Mouse (Mus musculus) G1E (cell line): ENCODE measurements around the gene Rnf149. TPM values are rescaled to one million over a fixed set of nuclear protein-coding genes. Genes with fewer than 3 reads are reported as not detected.

Source experiments
- ATAC-seq: 2 replicates; pipeline ENCODE4 v1.8.0; 2016; ENCODE audit warnings: mild to moderate bottlenecking; ENCODE audit not compliant: insufficient number of reproducible peaks, poor library complexity, low FRiP score, severe bottlenecking; ENCODE audit errors: extremely low read depth
- DNase-seq: peaks from one replicate; pipeline ENCODE4 v3.0.0; 2012; ENCODE audit warnings: low spot score
- H3K27me3 ChIP-seq: 2 replicates; pipeline ENCODE4 v1.6.1; 2012; ENCODE audit warnings: mild to moderate bottlenecking, low read length, inconsistent platforms; ENCODE audit not compliant: insufficient read depth
- H3K36me3 ChIP-seq: replicated peaks from 2 replicates; pipeline ENCODE3; 2012; ENCODE audit warnings: mild to moderate bottlenecking, inconsistent platforms
- H3K4me1 ChIP-seq: 2 replicates; pipeline ENCODE4 v1.6.1; 2012; ENCODE audit warnings: low read depth, low read length, inconsistent platforms, mixed read lengths; ENCODE audit not compliant: insufficient read depth
- H3K4me3 ChIP-seq: 2 replicates; pipeline ENCODE4 v1.5.1; 2012; ENCODE audit warnings: low read depth, mild to moderate bottlenecking, inconsistent platforms, low read length, moderate library complexity, mixed read lengths
- H3K9me3 ChIP-seq: replicated peaks from 2 replicates; pipeline ENCODE4 v1.6.1; 2012; ENCODE audit warnings: inconsistent platforms
- CTCF ChIP-seq: IDR thresholded peaks from 2 replicates; pipeline ENCODE4 v1.5.1; 2012; ENCODE audit warnings: low read depth, low read length, inconsistent platforms, mixed read lengths
- GATA1 ChIP-seq: IDR thresholded peaks from 2 replicates; pipeline ENCODE4 v1.6.1; 2012; ENCODE audit warnings: borderline replicate concordance, low read length, inconsistent platforms, mixed read lengths
- GATA2 ChIP-seq: IDR thresholded peaks from 2 replicates; pipeline ENCODE4 v1.6.1; 2012; ENCODE audit warnings: low read depth, low read length, inconsistent platforms, borderline replicate concordance
- POLR2AphosphoS5 ChIP-seq: IDR thresholded peaks from 2 replicates; pipeline ENCODE4 v1.6.1; 2012; ENCODE audit warnings: low read depth, low read length, inconsistent platforms; ENCODE audit not compliant: insufficient replicate concordance
- TAL1 ChIP-seq: conservative IDR thresholded peaks from 2 replicates; pipeline ENCODE4 v1.6.1; 2012; ENCODE audit warnings: low read depth, low read length, inconsistent platforms, mixed read lengths
- polyA plus RNA-seq: library from polyadenylated mRNA; stranded (reverse); fragments of >175 nt; gene quantifications from 2 replicates; pipeline ENCODE4 v1.2.3, GENCODE M21; 2012
- total RNA-seq, 2 experiments: library from RNA; stranded (forward) in 1 of 2; stranded (reverse) in 1 of 2; fragments of 200-1000 nt in 1 of 2; fragments of >200 nt in 1 of 2; fragmentation: Nextera tagmentation in 1 of 2; gene quantifications; 2 replicates each; pipeline ENCODE4 v1.2.3; 2014 to 2017

The Rnf149 gene
- total RNA-seq (2014; fragmentation: Nextera tagmentation) (67.1 and 74.4 TPM in 2 replicates), total RNA-seq (2017) (93.6 and 108 TPM in 2 replicates), polyA plus RNA-seq (86.8 and 106 TPM in 2 replicates)

DNA sequence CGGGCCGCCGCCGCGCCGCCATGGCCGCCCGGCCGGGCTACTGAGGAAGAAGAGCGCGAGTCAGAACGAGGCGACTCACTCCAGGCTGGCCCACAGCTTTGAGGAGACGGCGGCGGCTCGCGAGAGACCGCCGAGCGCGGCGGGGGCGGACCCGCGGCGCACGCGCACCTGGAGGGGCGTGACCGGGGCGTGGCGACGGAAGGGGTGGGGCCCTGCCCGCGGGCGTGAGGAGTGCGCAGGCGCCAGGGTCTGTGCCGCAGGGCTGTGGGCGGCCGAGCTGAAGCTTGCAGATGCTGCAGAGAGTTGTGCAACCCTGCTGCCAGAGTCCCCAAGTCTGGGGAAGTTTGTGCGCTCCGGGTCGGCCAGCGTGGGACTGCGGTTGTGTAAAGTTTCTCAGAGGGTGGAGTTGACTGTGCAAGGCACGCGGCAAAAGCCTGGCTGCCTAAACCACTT lies at the start of gene Rnf149:
Gene Rnf149 (minus strand): TSS at position 153 of the 453 bp plus-strand sequence.
- peak; percentile 94 for DNase-seq
- Histone ChIP-seq H3K4me3 (peak within 1 kb of the TSS; percentile 87), H3K4me1 (peaks cover 69% of the 10 kb centered on the region), H3K27me3 (peaks cover 8% of the 10 kb centered on the region), H3K9me3 (no peaks in the 10 kb centered on the region), H3K36me3 (peaks cover 7% of the 10 kb centered on the region)
- TF ChIP-seq GATA2 (no peak), GATA1 (no peak), CTCF (no peak), POLR2AphosphoS5 (no peak), TAL1 (no peak)
- peak; percentile 74 for ATAC-seq

DNA sequence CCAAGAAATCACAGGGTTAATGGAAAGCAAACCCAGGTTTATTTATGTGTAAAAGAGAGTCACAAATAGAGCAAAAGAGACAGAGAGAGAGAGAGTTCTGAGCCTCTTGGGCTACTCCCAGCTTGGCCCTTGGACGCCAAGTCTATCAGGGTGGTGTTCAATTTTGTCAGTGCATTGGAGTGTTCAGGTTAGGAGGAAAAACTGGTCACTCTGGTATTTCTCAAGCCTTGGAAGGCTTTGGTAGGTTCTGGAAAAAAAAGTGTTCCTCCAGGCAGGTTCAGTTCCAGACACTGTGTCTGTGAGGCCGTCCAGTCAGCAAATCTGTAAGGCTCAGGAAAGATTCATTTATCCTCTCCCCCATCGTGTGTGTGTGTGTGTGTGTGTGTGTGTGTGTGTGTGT lies 48.3 kb upstream of the Rnf149 start:
- no peaks in the 10 kb centered on the region for H3K9me3 ChIP-seq
- ATAC-seq, result no peak

DNA sequence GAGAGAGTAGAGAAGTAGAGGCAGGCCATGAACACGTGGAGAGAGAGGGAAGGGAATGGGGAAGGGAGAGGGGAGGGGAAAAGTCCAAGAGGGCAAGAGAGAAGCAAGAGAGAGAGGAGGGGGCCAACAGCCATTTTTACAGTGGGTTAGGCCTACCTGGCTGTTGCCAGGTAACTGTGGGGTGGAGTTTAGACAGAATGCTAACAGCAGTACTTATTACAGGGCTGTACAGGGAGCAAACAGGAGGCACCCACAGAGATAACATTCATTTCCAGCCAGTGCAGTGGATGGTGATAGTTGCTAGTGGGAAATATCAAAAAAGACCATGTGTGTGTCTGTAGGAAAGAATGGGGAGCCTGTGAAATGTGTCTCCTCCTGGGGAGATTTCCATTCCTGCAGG lies 46.5 kb upstream of the Rnf149 start:
- no peak overlapping the region for H3K4me3 ChIP-seq
- peaks cover 34% of the 10 kb centered on the region for H3K27me3 ChIP-seq
- H3K4me1 ChIP-seq, result no peaks in the 10 kb centered on the region
- H3K36me3 ChIP-seq, result no peaks in the 10 kb centered on the region
- TF ChIP-seq GATA1, result no peak
- no peak for TF ChIP-seq GATA2
- TF ChIP-seq POLR2AphosphoS5, result no peak
- no peak for TF ChIP-seq TAL1
- TF ChIP-seq CTCF, result no peak
- DNase-seq, result no peak
- H3K9me3 ChIP-seq, result no peaks in the 10 kb centered on the region
- ATAC-seq, result no peak

More for the DNA sequence above, 48.3 kb upstream of the Rnf149 start:
- no peak for DNase-seq
- Histone ChIP-seq H3K4me3 (no peak overlapping the region), H3K36me3 (no peaks in the 10 kb centered on the region), H3K27me3 (peaks cover 34% of the 10 kb centered on the region), H3K4me1 (no peaks in the 10 kb centered on the region)
- TF ChIP-seq POLR2AphosphoS5, result no peak
- no peak for TF ChIP-seq GATA2
- TF ChIP-seq CTCF, result no peak
- TF ChIP-seq GATA1, result no peak
- no peak for TF ChIP-seq TAL1

DNA sequence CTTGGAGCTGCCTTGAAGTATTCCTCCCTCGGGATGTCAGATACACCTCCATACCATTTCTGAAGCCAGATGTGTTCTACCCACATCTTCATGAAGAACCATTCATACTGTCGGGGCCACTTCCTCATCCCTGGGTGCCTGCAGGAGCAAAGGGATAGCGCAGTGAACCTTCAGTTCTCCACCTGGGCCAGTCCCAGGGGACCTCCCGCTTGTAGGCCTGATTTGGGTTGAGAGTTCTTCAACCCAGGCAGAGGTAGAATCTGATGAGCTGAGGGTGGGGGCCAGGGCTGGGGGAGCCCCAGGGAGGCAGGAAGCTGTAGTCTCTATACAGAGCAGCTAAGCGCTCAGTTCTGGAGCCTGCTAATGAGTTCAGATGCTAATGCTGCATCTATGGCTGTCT lies 45.9 kb upstream of the Rnf149 start:
- Histone ChIP-seq H3K9me3 (no peaks in the 10 kb centered on the region), H3K4me1 (no peaks in the 10 kb centered on the region), H3K36me3 (no peaks in the 10 kb centered on the region), H3K27me3 (peaks cover 34% of the 10 kb centered on the region), H3K4me3 (no peak overlapping the region)
- DNase-seq, result no peak
- no peak for ATAC-seq
- no peak for TF ChIP-seq GATA1
- no peak for TF ChIP-seq GATA2
- no peak for TF ChIP-seq POLR2AphosphoS5
- no peak for TF ChIP-seq CTCF

DNA sequence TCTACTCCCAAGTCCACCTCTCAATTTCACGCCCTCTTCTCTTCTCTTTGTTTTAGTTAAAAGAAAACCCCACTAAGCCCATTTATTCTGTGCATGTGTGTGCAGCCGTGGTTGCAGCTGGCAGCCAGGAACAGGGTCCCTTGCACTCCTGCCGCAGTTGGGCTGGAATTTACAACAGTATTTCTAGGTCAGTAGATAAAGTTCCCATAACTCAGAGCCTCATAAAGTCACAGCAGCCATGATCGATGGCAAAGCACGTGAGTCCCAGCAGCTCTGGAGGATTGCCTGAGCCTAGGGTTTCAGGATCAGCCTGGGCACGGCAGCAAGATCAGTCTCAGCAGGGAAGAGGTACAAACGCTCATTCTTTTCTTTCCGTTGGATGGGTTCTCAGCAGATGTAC lies 41.3 kb upstream of the Rnf149 start:
- no peak for DNase-seq
- TF ChIP-seq CTCF (no peak), TAL1 (no peak), GATA2 (no peak), GATA1 (no peak), POLR2AphosphoS5 (no peak)
- Histone ChIP-seq H3K27me3 (peaks cover 29% of the 10 kb centered on the region), H3K36me3 (no peaks in the 10 kb centered on the region), H3K4me3 (no peak overlapping the region), H3K9me3 (no peaks in the 10 kb centered on the region), H3K4me1 (peaks cover 34% of the 10 kb centered on the region)
- ATAC-seq, result no peak

DNA sequence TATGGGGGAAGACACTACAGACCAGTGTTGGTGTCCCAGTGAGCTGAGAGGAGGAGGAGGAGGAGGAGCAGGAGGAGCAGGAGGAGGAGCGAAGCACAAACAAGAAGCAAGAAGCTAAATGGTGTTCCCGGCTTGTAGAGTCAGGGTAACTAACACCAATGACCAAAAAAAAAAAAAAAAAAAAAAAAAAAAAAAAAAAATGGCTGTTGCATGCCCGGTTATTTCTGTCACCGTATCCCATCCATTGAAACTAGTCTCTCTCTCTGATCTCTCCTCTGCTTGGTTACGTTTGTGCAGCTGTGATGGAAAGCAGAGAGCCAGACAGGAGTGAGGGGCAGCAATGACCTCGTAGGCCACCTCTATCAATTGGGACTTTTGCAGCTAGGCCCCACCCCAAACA lies 38.3 kb upstream of the Rnf149 start:
- TF ChIP-seq TAL1 (no peak), GATA1 (no peak), CTCF (no peak), POLR2AphosphoS5 (no peak), GATA2 (no peak)

More for the DNA sequence above, 38.3 kb upstream of the Rnf149 start:
- no peaks in the 10 kb centered on the region for H3K9me3 ChIP-seq
- H3K4me3 ChIP-seq, result no peak overlapping the region; the same call in 1 of the 2 replicates
- peaks cover 55% of the 10 kb centered on the region for H3K4me1 ChIP-seq
- ATAC-seq (no peak), DNase-seq (no peak)
- H3K36me3 ChIP-seq, result no peaks in the 10 kb centered on the region
- peaks cover 9% of the 10 kb centered on the region for H3K27me3 ChIP-seq
